Mouse (Mus musculus) adrenal gland, postnatal 10 days (tissue): Measurements from ENCODE around the gene Slc12a4. TPM values are rescaled to one million over a fixed set of nuclear protein-coding genes. Genes with fewer than 3 reads are reported as not detected.
"Not testable (repeated sequence)": the region's sequence is repeated elsewhere in the genome, so short reads cannot be mapped to it uniquely, and the experiment has no call there.

ENCODE experiments used
- DNase-seq: peaks from one replicate; pipeline ENCODE4 v3.0.0; 2021; ENCODE audit warnings: mixed read lengths
- long read RNA-seq, 2 experiments: library from polyadenylated mRNA; stranded (forward); transcript quantifications; one replicate each; pipeline ENCODE4 v2.0.0; 2021
- total RNA-seq, 2 experiments: library from RNA; stranded (reverse); gene quantifications; 2 replicates each; pipeline ENCODE4 v1.2.3; 2021

Gene Slc12a4
- 10 to 100 TPM; 30.5 to 33.7 TPM for total RNA-seq
- long read RNA-seq, experiment 1, transcript Slc12a4-202 (24 exons, 3,755 nt): major isoform, 18 of 34 reads
- long read RNA-seq, experiment 1, partial matches to known transcripts: 6 of 34 reads
- long read RNA-seq, experiment 1, other reads (novel, unspliced or antisense): 10 of 34 reads
- long read RNA-seq, experiment 2, transcript Slc12a4-202 (24 exons, 3,755 nt): major isoform, 22 of 28 reads
- long read RNA-seq, experiment 2, partial matches to known transcripts: 5 of 28 reads
- long read RNA-seq, experiment 2, other reads (novel, unspliced or antisense): 1 of 28 reads

GRCm38 (mm10) chr8:105965905-105966341 is at the start of gene Slc12a4:
Gene Slc12a4 (minus strand): TSS chr8:105966097.
- DNase-seq: peak; percentile 91

- not testable (repeated sequence) for DNase-seq
Measured at GRCm38 (mm10) chr8:106012203-106012602, 46.3 kb upstream of the Slc12a4 start.

- no peak for DNase-seq
Measured at GRCm38 (mm10) chr8:106011643-106011986, 45.7 kb upstream of the Slc12a4 start, which contains the start of gene Ddx28. Gene Ddx28 (minus strand): TSS chr8:106011882.

- peak; percentile 96 for DNase-seq
Measured at GRCm38 (mm10) chr8:106010748-106011642, 45.1 kb upstream of the Slc12a4 start.

- not testable (repeated sequence) for DNase-seq
Measured at GRCm38 (mm10) chr8:106007891-106008290, 42.0 kb upstream of the Slc12a4 start.

GRCm38 (mm10) chr8:106007135-106007534 is 41.2 kb upstream of the Slc12a4 start:
- DNase-seq: no peak

- no peak for DNase-seq
Measured at GRCm38 (mm10) chr8:106006413-106006812, 40.5 kb upstream of the Slc12a4 start.

GRCm38 (mm10) chr8:106005875-106006274 is 40.0 kb upstream of the Slc12a4 start, which contains the start of gene Dpep2nb:
Gene Dpep2nb (minus strand): TSS chr8:106005975.
- no peak for DNase-seq

- no peak for DNase-seq
Measured at GRCm38 (mm10) chr8:106004538-106005207, 38.8 kb upstream of the Slc12a4 start.

GRCm38 (mm10) chr8:106001908-106002307 is 36.0 kb upstream of the Slc12a4 start:
- DNase-seq: no peak

GRCm38 (mm10) chr8:105998971-105999370 is 33.1 kb upstream of the Slc12a4 start:
- peak; percentile 52 for DNase-seq

GRCm38 (mm10) chr8:105996359-105996758 is 30.5 kb upstream of the Slc12a4 start:
- no peak for DNase-seq

- no peak for DNase-seq
Measured at GRCm38 (mm10) chr8:105993226-105993625, 27.3 kb upstream of the Slc12a4 start.

GRCm38 (mm10) chr8:105992499-105992898 is 26.6 kb upstream of the Slc12a4 start:
- DNase-seq: no peak

GRCm38 (mm10) chr8:105991546-105991945 is 25.6 kb upstream of the Slc12a4 start:
- DNase-seq: no peak

- peak; percentile 89 for DNase-seq
Measured at GRCm38 (mm10) chr8:105990856-105991387, 25.0 kb upstream of the Slc12a4 start, which contains the start of gene Dus2. Gene Dus2 (plus strand): TSS chr8:105991337.

GRCm38 (mm10) chr8:105988546-105988945 is 22.6 kb upstream of the Slc12a4 start:
- no peak for DNase-seq

GRCm38 (mm10) chr8:105983406-105983805 is 17.5 kb upstream of the Slc12a4 start:
- not testable (repeated sequence) for DNase-seq

- DNase-seq: no peak
Measured at GRCm38 (mm10) chr8:105981146-105981545, 15.2 kb upstream of the Slc12a4 start.

GRCm38 (mm10) chr8:105979325-105979724 is 13.4 kb upstream of the Slc12a4 start, which contains the start of gene Dpep3:
Gene Dpep3 (minus strand): TSS chr8:105979429.
- no peak for DNase-seq

GRCm38 (mm10) chr8:105975363-105975762 is 9.5 kb upstream of the Slc12a4 start:
- DNase-seq: no peak
